Mouse (Mus musculus) gastrocnemius, adult 18-20 months (tissue): ENCODE data around the gene Pqlc3. TPM values are rescaled to one million over a fixed set of nuclear protein-coding genes. Genes with fewer than 3 reads are reported as not detected.
"Not testable (repeated sequence)": the region's sequence is repeated elsewhere in the genome, so short reads cannot be mapped to it uniquely, and the experiment has no call there.

Source experiments
- DNase-seq: peaks from one replicate; pipeline ENCODE4 v3.0.0; 2021; ENCODE audit warnings: low spot score
- long read RNA-seq, 2 experiments: library from polyadenylated mRNA; stranded (forward); transcript quantifications; one replicate each; pipeline ENCODE4 v2.0.0; 2021
- total RNA-seq, 2 experiments: library from RNA; stranded (reverse); gene quantifications; 2 replicates each; pipeline ENCODE4 v1.2.3; 2021

The Pqlc3 gene
- total RNA-seq: 1 to 10 TPM; 1.2 to 1.9 TPM
- long read RNA-seq, experiment 1, partial matches to known transcripts: 0 of 3 reads
- long read RNA-seq, experiment 1, other reads (novel, unspliced or antisense): 0 of 3 reads
- long read RNA-seq, experiment 2: 0 reads

- DNase-seq: peak; percentile 86
Observed at GRCm38 (mm10) chr12:16999739-17000497, at the start of gene Pqlc3. Gene Pqlc3, minus strand, starts transcription at chr12:17000408.

DNA sequence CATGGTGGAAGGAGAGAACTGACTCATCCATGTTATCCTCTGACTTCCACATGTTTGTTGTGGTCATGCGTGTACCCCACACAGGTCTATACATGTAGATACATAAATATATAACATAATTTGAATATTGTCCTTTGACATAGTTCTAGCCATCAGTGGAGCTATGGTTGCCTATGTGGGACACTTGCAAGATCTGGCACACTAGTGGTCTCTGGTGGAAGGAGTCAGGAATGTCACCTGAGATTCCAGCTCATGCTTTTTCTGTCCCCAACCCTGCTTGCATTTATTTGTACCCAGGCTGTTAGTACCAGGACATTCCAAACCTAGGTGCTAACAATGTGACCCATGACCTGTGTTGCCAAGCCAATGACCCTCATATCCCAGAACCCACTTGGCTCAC lies 49.6 kb upstream of the Pqlc3 start:
- no peak for DNase-seq

DNA sequence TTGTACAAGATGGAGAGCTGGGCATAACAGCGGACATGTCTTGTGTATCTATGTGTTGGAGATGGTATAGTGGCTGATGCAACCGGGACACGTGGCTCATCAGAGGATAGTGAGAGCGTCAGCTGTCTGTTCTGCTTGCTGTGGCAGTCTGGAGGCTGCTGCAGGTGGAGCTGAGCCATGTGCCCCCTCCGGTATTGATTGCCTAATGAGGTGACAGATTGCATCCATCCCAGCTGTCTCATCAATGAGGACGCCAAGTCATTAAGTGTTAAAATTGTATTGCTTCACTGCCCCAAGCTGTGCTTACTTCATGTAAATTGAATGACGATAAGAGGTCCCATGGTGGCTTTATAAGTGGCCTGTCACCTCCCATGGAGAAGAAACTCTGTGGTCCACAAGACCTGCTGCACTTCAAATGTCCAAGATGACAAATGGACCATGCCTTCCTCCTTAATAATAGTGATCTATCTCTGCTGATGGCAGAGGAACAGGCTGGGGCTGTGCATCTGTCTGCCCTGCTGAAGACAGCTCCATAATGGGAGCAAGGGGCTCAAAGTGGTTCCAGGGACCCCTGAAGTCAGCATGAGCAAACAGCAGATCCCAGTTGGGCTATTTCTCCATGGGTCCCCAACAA lies 48.9 kb upstream of the Pqlc3 start:
- DNase-seq: no peak

DNA sequence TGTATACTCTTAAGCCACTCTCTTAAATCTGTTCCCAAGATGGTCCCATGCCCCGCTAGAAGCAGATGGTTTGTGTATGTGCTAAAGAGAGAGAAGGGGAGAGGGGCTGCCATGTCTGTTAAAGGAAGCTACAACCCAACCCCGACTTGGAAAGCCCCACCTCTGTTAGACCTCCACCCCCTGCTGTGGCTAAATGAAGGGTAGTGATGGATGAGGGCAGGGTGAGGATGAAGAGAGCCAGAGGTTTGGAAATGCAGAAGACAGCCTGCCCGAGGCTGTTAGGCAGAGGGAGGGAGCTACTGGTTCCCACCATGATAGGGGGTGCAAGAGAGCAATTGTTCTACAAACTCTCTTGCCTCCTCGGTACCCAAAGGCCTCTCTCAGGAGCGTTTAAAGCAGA lies 43.1 kb upstream of the Pqlc3 start:
- no peak for DNase-seq

GRCm38 (mm10) chr12:17040567-17040966 lies 40.4 kb upstream of the Pqlc3 start:
- no peak for DNase-seq

- DNase-seq: no peak
Observed at GRCm38 (mm10) chr12:17039415-17039814, 39.2 kb upstream of the Pqlc3 start.

GRCm38 (mm10) chr12:17038246-17038645 lies 38.0 kb upstream of the Pqlc3 start:
- no peak for DNase-seq

DNA sequence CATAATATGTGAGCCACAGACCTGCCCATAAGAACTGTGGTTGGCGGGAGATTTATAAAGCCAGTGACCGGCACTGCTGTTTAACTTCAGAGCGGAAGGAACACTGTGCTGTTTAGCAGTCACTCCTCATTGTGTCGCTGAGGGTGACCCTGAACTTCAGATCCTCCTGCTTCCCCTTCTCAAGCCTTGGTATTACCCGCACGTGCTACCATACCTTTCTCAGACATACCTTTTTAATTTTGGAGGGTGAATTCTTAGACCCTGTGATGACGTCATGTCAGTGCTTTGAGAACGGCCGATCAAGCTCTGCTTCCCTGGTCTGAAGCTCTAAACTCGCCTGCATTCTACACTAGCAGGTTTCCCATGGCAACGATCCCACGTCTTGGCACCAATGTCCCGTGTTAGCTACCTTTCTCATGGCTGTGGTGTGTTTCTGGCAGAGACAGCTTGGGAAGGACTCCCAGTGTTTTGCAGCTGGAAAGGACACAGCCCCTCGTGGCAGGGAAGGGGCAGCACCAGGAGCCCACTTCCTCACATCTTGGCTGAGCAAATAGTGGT lies 36.9 kb upstream of the Pqlc3 start:
- no peak for DNase-seq

- DNase-seq: no peak
Observed at GRCm38 (mm10) chr12:17036532-17036931, 36.3 kb upstream of the Pqlc3 start.

GRCm38 (mm10) chr12:17035128-17035527 lies 34.9 kb upstream of the Pqlc3 start:
- peak; percentile 17 for DNase-seq

GRCm38 (mm10) chr12:17034671-17035070 lies 34.5 kb upstream of the Pqlc3 start:
- no peak for DNase-seq

GRCm38 (mm10) chr12:17033464-17033841 lies 33.2 kb upstream of the Pqlc3 start:
- DNase-seq: no peak

DNA sequence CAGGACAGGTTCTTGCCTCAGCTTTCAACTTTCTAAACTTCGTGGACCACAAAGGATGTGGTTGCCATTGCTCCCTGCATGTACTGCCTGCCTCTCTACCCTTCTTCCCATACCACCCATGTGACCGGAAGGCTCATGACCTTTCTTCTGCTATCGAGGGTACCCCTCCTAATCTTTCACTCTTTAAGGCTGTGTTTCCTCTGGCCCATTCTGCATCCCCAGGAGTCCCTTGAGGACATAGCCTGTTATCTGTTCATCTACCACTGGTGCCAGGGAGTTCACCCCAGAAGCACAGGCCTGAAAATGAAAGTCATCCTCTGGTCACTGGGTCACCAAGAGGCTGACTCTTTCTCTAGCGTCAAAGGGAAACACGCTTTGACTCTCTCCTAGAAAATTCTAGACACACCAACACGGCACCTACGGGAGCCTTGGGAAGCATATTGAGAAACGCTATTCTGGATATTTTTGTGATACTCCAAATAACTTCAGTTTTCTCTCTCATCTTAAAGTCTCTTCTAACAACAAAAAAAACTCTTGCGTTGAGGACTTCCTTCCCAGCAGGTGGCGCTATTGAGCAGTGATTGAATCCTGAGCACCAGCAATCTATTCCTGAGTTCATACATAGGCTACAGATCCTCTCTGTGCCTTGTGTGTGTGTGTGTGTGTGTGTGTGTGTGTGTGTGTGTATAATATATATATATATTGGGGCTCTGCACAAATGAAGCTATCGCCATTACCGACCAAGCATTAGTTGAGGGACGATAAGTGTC lies 32.7 kb upstream of the Pqlc3 start:
- peak; percentile 71 for DNase-seq

GRCm38 (mm10) chr12:17024554-17025110 lies 24.4 kb upstream of the Pqlc3 start:
- no peak for DNase-seq

DNA sequence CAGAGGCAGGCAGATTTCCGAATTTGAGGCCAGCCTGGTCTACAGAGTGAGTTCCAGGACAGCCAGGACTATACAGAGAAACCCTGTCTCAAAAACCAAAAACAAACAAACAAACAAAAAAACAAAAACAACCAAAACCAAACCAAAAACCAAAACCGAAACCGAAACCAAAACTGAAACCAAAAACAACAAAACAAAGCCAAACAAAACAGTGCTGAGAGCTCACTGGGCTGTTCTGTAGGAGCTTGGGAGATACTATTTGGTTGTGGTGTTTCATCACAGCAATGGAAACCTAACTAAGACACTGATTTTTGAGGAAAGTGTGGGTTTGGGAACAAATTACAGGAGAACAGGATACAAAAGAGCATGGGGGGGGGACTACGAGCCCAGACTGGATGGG lies 21.9 kb upstream of the Pqlc3 start:
- no peak for DNase-seq

DNA sequence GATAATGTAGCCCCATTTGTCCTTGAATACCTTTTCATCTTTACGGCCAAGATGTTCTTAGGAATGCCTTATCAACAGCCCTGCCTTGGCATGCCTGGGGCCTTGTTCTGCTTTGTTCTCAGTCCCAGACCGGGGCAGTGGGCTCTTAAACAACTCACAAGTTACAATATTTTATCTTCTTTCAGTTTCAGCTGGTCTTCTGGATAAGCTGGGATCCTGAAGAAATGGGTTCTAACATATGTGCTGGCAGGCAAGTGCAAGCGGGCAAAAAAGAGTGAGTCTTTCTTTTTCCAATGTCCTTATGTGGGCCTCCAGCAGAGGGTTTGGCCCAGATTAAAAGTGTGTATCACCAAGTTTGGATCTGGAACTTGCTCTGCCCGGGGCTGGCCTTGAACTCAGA lies 20.9 kb upstream of the Pqlc3 start:
- DNase-seq: not testable (repeated sequence)

- DNase-seq: peak; percentile 36
Observed at GRCm38 (mm10) chr12:17018468-17018867, 18.3 kb upstream of the Pqlc3 start.

GRCm38 (mm10) chr12:17015711-17016110 lies 15.5 kb upstream of the Pqlc3 start:
- no peak for DNase-seq

GRCm38 (mm10) chr12:17012067-17012899 lies 12.1 kb upstream of the Pqlc3 start:
- no peak for DNase-seq

DNA sequence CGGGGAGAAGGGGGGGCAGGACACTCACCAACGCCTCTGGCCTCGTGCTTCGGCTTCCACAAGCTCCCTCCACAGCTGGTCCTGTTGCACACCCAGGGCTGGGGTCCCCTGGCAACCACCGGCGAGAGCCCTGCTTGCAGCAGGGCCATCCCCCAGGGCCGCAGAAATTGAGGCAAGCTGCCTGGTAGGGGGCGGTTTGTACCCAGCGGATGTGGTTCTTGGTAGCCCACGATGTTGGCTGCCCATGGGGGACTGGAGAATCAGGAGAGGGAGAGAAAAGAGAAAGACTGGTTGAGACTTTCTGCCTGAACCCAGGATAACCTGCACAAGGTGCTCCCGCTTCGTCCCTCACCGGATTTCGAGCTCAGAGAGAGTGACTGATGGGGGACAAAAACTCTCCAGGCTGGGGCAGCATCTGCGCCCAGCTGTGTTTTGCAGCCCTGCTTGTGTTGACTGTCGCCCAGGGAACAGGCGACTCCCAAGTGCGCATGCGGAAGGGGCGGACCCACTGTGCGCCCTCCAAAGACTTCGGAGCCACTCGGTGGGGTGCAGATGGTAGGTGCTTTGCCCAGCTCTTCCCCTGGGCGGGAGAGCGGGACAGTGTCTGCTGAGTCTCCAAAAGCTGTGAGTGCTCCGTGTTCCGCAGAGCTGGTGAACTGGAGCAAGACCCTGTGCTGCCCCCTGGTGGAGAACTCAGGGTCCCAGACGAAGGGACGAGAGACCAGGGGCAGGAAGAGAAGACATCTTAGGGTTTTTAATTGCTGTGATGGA lies 11.1 kb upstream of the Pqlc3 start, which contains the start of gene 2410004P03Rik:
TSS of gene 2410004P03Rik (minus strand) at position 628 of the 771 bp plus-strand sequence.
- DNase-seq: peak; percentile 82
